Mouse (Mus musculus): ENCODE results near the gene Washc4. TPM values are rescaled to one million over a fixed set of nuclear protein-coding genes. Genes with fewer than 3 reads are reported as not detected.

Gene Washc4
- polyA plus RNA-seq, 1 experiment from 2014 or later: 26.0 TPM

GRCm38 (mm10) chr10:83629190-83629781 lies 85.7 kb downstream of the Washc4 start:
- Histone ChIP-seq H3K9ac (ENCODE audit: low read depth, low read length) (no peak overlapping the region), H3K4me2 (ENCODE audit: low read length) (no peak overlapping the region), H3K27ac (ENCODE audit: low read depth, low read length) (no peak overlapping the region), H3K4me3 (ENCODE audit: low read length) (no peak overlapping the region), H3K4me1 (ENCODE audit: control insufficient read depth, insufficient read depth, low read depth, low read length) (peaks cover 1% of the 10 kb centered on the region), H3K27me3 (replicated peaks; ENCODE audit: control insufficient read depth, insufficient read depth, low read length) (no peaks in the 10 kb centered on the region), H3K9me3 (ENCODE audit: control insufficient read depth, low read length) (no peaks in the 10 kb centered on the region), H3K36me3 (ENCODE audit: control insufficient read depth, insufficient read depth, low read length) (0 out of 2 replicates have a peak, but pooled peaks cover 2% of the 10 kb centered on the region)
- ATAC-seq: no peak
- whole genome bisulfite sequencing: 71% methylated on average over 12 of the region's 12 CpGs

- WGBS: 94% methylated on average over 5 of the region's 5 CpGs
- H3K4me2 ChIP-seq (ENCODE audit: low read length): no peak overlapping the region
- 0 out of 2 replicates have a peak, but pooled peaks cover 2% of the 10 kb centered on the region for H3K36me3 ChIP-seq (ENCODE audit: control insufficient read depth, insufficient read depth, low read length)
These were observed 86.3 kb downstream of the Washc4 start for GRCm38 (mm10) chr10:83629878-83630277.

DNA sequence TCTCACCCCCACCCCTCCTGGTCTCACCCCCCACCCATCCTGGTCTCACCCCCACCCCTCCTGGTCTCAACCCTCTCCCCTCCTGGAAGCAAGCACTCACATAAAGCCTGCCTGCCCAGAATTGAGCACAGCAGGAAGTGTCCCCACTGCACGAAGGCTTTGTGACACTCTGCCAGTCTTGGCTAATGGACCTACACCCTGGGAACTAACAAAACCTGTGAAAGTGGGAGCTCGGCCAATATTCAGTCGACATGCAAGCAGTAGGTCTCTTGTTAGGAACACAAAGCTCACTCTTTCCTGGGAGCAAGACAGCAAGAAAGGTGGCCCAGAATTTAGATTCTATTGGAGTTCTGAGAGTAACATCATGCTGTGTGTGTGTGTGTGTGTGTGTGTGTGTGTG lies 87.3 kb downstream of the Washc4 start:
- no peak overlapping the region for H3K9ac ChIP-seq (ENCODE audit: low read depth, low read length)
- WGBS: 42% methylated on average over 3 of the region's 3 CpGs
- no peaks in the 10 kb centered on the region for H3K9me3 ChIP-seq (ENCODE audit: control insufficient read depth, low read length)
- peak; percentile 80 for ATAC-seq
- no peaks in the 10 kb centered on the region for H3K27me3 ChIP-seq (replicated peaks; ENCODE audit: control insufficient read depth, insufficient read depth, low read length)
- 0 out of 2 replicates have a peak, but pooled peaks cover 2% of the 10 kb centered on the region for H3K36me3 ChIP-seq (ENCODE audit: control insufficient read depth, insufficient read depth, low read length)
- H3K4me3 ChIP-seq (ENCODE audit: low read length): no peak overlapping the region
- no peak overlapping the region; the same call in 1 of the 2 replicates for H3K27ac ChIP-seq (ENCODE audit: low read depth, low read length)
- H3K4me2 ChIP-seq (ENCODE audit: low read length): no peak overlapping the region
- peaks cover 8% of the 10 kb centered on the region for H3K4me1 ChIP-seq (ENCODE audit: control insufficient read depth, insufficient read depth, low read depth, low read length)

More at GRCm38 (mm10) chr10:83629878-83630277, 86.3 kb downstream of the Washc4 start:
- peaks cover 7% of the 10 kb centered on the region for H3K4me1 ChIP-seq (ENCODE audit: control insufficient read depth, insufficient read depth, low read depth, low read length)
- no peaks in the 10 kb centered on the region for H3K27me3 ChIP-seq (replicated peaks; ENCODE audit: control insufficient read depth, insufficient read depth, low read length)
- H3K9me3 ChIP-seq (ENCODE audit: control insufficient read depth, low read length): no peaks in the 10 kb centered on the region
- H3K27ac ChIP-seq (ENCODE audit: low read depth, low read length): no peak overlapping the region
- no peak for ATAC-seq
- no peak overlapping the region for H3K4me3 ChIP-seq (ENCODE audit: low read length)
- no peak overlapping the region for H3K9ac ChIP-seq (ENCODE audit: low read depth, low read length)

- Histone ChIP-seq H3K36me3 (ENCODE audit: control insufficient read depth, insufficient read depth, low read length) (0 out of 2 replicates have a peak, but pooled peaks cover 2% of the 10 kb centered on the region), H3K27me3 (replicated peaks; ENCODE audit: control insufficient read depth, insufficient read depth, low read length) (no peaks in the 10 kb centered on the region), H3K4me2 (ENCODE audit: low read length) (no peak overlapping the region), H3K4me1 (ENCODE audit: control insufficient read depth, insufficient read depth, low read depth, low read length) (peaks cover 8% of the 10 kb centered on the region), H3K4me3 (ENCODE audit: low read length) (no peak overlapping the region), H3K27ac (ENCODE audit: low read depth, low read length) (peak overlapping the region; percentile 29; the same call in 1 of the 2 replicates), H3K9ac (ENCODE audit: low read depth, low read length) (no peak overlapping the region), H3K9me3 (ENCODE audit: control insufficient read depth, low read length) (no peaks in the 10 kb centered on the region)
- 80% methylated on average over 10 of the region's 10 CpGs for WGBS
- no peak for ATAC-seq
These were observed 88.2 kb downstream of the Washc4 start for GRCm38 (mm10) chr10:83631775-83632174.

DNA sequence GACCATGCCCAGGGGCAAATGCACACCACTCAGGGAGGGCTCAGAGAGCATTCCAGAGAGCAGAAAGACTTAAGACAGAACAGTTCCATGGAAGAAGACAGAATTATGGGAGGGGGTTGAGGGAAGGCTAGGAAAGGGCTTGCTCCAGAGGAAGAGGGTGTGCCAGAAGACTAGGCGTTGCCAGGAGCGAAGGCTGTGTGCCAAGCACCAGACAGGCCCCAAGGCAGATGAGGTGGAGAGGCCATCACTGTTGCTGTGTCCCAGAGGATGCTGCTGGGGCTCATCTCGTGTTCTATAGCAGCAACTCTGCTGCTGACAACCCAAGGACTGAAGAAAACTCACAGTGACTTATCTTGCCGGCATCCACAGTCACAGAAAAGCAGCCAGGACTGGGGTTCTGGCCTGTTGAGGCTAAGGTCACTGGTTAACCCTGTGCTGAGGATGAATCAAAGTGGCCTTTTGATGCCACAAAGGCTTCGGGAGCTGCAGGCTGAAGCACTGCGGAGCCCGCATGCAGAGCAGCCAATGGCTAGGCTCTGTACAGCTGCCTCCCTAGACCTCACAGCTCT lies 89.3 kb downstream of the Washc4 start:
- 0 out of 2 replicates have a peak, but pooled peaks cover 2% of the 10 kb centered on the region for H3K36me3 ChIP-seq (ENCODE audit: control insufficient read depth, insufficient read depth, low read length)
- WGBS: 65% methylated on average over 7 of the region's 7 CpGs
- no peak overlapping the region for H3K9ac ChIP-seq (ENCODE audit: low read depth, low read length)
- H3K27ac ChIP-seq (ENCODE audit: low read depth, low read length): no peak overlapping the region; the same call in 1 of the 2 replicates
- no peaks in the 10 kb centered on the region for H3K27me3 ChIP-seq (replicated peaks; ENCODE audit: control insufficient read depth, insufficient read depth, low read length)
- no peak for ATAC-seq
- peaks cover 8% of the 10 kb centered on the region for H3K4me1 ChIP-seq (ENCODE audit: control insufficient read depth, insufficient read depth, low read depth, low read length)
- H3K9me3 ChIP-seq (ENCODE audit: control insufficient read depth, low read length): no peaks in the 10 kb centered on the region
- H3K4me3 ChIP-seq (ENCODE audit: low read length): no peak overlapping the region
- no peak overlapping the region for H3K4me2 ChIP-seq (ENCODE audit: low read length)

DNA sequence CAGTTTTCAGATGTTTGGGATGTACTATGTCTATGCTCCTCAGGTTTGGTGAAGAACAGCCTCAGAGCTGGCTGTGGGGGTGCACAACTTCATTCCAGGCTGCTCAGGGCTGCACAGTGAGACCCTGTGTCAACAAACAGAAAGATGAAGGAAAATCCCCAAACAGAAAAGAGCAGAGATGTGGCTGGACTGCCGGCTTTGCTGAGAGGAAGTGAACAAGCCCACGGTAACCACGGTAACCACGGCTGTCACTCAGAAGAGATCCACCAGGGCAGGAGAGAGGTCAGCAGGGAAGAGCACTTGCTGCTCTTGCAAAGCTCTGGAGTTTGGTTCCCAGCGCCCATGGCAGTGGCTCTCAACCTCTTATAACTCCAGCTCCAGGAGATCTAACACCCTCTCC lies 90.9 kb downstream of the Washc4 start:
- 0 out of 2 replicates have a peak, but pooled peaks cover 2% of the 10 kb centered on the region for H3K36me3 ChIP-seq (ENCODE audit: control insufficient read depth, insufficient read depth, low read length)
- 0 out of 2 replicates have a peak, but pooled peaks have one; percentile 38 for ATAC-seq
- no peak overlapping the region for H3K9ac ChIP-seq (ENCODE audit: low read depth, low read length)
- 23% methylated on average over 5 of the region's 5 CpGs for WGBS
- no peak overlapping the region for H3K27ac ChIP-seq (ENCODE audit: low read depth, low read length)
- peaks cover 8% of the 10 kb centered on the region for H3K4me1 ChIP-seq (ENCODE audit: control insufficient read depth, insufficient read depth, low read depth, low read length)
- H3K27me3 ChIP-seq (replicated peaks; ENCODE audit: control insufficient read depth, insufficient read depth, low read length): no peaks in the 10 kb centered on the region
- no peak overlapping the region for H3K4me2 ChIP-seq (ENCODE audit: low read length)
- no peak overlapping the region for H3K4me3 ChIP-seq (ENCODE audit: low read length)
- H3K9me3 ChIP-seq (ENCODE audit: control insufficient read depth, low read length): no peaks in the 10 kb centered on the region

- no peak overlapping the region for H3K9ac ChIP-seq (ENCODE audit: low read depth, low read length)
These were observed 92.6 kb downstream of the Washc4 start for GRCm38 (mm10) chr10:83636191-83636590.

GRCm38 (mm10) chr10:83637295-83637694 lies 93.7 kb downstream of the Washc4 start:
- WGBS: 32% methylated on average over 6 of the region's 6 CpGs

More at GRCm38 (mm10) chr10:83636191-83636590, 92.6 kb downstream of the Washc4 start:
- H3K4me1 ChIP-seq (ENCODE audit: control insufficient read depth, insufficient read depth, low read depth, low read length): peaks cover 8% of the 10 kb centered on the region
- H3K4me3 ChIP-seq (ENCODE audit: low read length): no peak overlapping the region
- H3K9me3 ChIP-seq (ENCODE audit: control insufficient read depth, low read length): no peaks in the 10 kb centered on the region
- no peak for ATAC-seq
- H3K27ac ChIP-seq (ENCODE audit: low read depth, low read length): no peak overlapping the region
- H3K27me3 ChIP-seq (replicated peaks; ENCODE audit: control insufficient read depth, insufficient read depth, low read length): no peaks in the 10 kb centered on the region
- WGBS: 91% methylated on average over 2 of the region's 2 CpGs
- H3K4me2 ChIP-seq (ENCODE audit: low read length): no peak overlapping the region
- H3K36me3 ChIP-seq (ENCODE audit: control insufficient read depth, insufficient read depth, low read length): 0 out of 2 replicates have a peak, but pooled peaks cover 2% of the 10 kb centered on the region

DNA sequence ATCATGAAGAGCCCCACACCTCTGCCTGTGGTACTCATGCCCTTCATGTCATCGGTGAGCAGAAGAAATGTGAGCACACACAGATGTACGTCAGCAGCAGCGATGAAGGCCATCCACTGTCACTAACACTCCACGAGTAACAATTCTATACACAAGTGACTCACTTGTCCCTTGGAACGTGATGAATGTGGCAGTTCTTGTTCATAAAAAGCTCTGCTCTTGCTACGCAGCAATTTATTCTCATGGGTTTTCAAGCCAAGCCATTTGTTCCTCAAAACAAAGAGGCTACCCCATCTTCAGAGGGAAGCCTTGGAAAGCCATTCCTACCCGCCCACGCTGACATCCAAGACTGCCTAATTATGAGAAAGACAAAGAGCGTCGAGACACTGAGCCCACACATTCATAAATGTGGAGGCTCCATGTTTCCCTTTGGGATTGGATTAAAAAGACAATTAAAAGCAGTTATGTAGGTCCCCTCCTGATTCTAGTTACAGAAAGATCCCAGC lies 96.4 kb downstream of the Washc4 start:
- ATAC-seq: no peak
- Histone ChIP-seq H3K4me1 (ENCODE audit: control insufficient read depth, insufficient read depth, low read depth, low read length) (peaks cover 6% of the 10 kb centered on the region), H3K27ac (ENCODE audit: low read depth, low read length) (no peak overlapping the region), H3K4me3 (ENCODE audit: low read length) (no peak overlapping the region), H3K9me3 (ENCODE audit: control insufficient read depth, low read length) (no peaks in the 10 kb centered on the region), H3K9ac (ENCODE audit: low read depth, low read length) (no peak overlapping the region), H3K4me2 (ENCODE audit: low read length) (no peak overlapping the region), H3K36me3 (ENCODE audit: control insufficient read depth, insufficient read depth, low read length) (no peaks in the 10 kb centered on the region), H3K27me3 (replicated peaks; ENCODE audit: control insufficient read depth, insufficient read depth, low read length) (no peaks in the 10 kb centered on the region)
- WGBS: 53% methylated on average over 10 of the region's 10 CpGs

More at GRCm38 (mm10) chr10:83637295-83637694, 93.7 kb downstream of the Washc4 start:
- Histone ChIP-seq H3K9me3 (ENCODE audit: control insufficient read depth, low read length) (no peaks in the 10 kb centered on the region), H3K9ac (ENCODE audit: low read depth, low read length) (no peak overlapping the region), H3K4me2 (ENCODE audit: low read length) (no peak overlapping the region), H3K27me3 (replicated peaks; ENCODE audit: control insufficient read depth, insufficient read depth, low read length) (no peaks in the 10 kb centered on the region), H3K4me1 (ENCODE audit: control insufficient read depth, insufficient read depth, low read depth, low read length) (peaks cover 8% of the 10 kb centered on the region), H3K27ac (ENCODE audit: low read depth, low read length) (no peak overlapping the region), H3K36me3 (ENCODE audit: control insufficient read depth, insufficient read depth, low read length) (no peaks in the 10 kb centered on the region), H3K4me3 (ENCODE audit: low read length) (no peak overlapping the region)
- peak; percentile 77 for ATAC-seq
